Mouse (Mus musculus): ENCODE measurements around the gene Ly6g6c. TPM values are rescaled to one million over a fixed set of nuclear protein-coding genes. Genes with fewer than 3 reads are reported as not detected.
A peak's percentile ranks its signal among the peaks of the same experiment; 100 is the strongest.

The Ly6g6c gene
- not detected in 2 replicates for polyA plus RNA-seq (2016; fragmentation: Nextera tagmentation; extraction: Ambion mirVana)

- Histone ChIP-seq H3K27me3 (ENCODE audit: insufficient read depth, poor library complexity, severe bottlenecking) (peaks cover 69% of the 10 kb centered on the region), H3K27ac (peak within 1 kb of the TSS; percentile 69), H3K36me3 (peaks cover 28% of the 10 kb centered on the region), H3K9me3 (no peaks in the 10 kb centered on the region), H3K4me1 (peaks cover 33% of the 10 kb centered on the region), H3K4me3 (peak within 1 kb of the TSS; percentile 56)
- WGBS: under 1% methylated on average over 48 of the region's 48 CpGs
- DNase-seq (ENCODE audit: low spot score): no peak
Observed at GRCm38 (mm10) chr17:35064951-35065947, at the start of gene Ly6g6c. TSS of gene Ly6g6c (plus strand) at chr17:35065388.

DNA sequence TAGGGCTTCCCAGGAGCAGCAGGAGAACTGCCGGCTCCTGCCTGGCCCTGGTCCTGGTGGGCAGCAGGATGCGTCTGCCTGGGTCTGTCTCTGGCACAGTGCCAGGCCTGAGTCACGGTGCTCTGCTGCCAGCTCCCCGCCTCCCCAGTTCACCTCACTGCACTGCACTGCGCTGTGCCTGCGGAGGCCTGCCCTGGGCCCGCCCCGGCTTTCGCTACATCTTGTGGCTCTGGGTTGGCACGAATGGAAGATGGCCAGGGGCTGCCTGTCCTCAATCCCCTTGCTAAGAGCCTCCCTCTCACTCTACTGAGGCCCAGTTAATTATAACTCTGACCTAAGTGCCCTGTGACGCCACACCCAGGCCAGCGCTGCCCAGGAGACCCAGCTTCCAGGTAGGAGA is 48.8 kb upstream of the Ly6g6c start, which contains the start of gene Vwa7:
Vwa7 (plus strand) TSS at position 204 of the 400 bp plus-strand sequence.
- no peak for DNase-seq (ENCODE audit: low spot score)
- 0 out of 2 replicates have a peak within 1 kb of the TSS, but pooled peaks have one; percentile 6 for H3K4me3 ChIP-seq
- peaks cover 20% of the 10 kb centered on the region for H3K4me1 ChIP-seq
- H3K27me3 ChIP-seq (ENCODE audit: insufficient read depth, poor library complexity, severe bottlenecking): 0 out of 2 replicates have a peak, but pooled peaks cover 6% of the 10 kb centered on the region
- H3K9me3 ChIP-seq: no peaks in the 10 kb centered on the region
- WGBS: 73% methylated on average over 12 of the region's 12 CpGs
- peak within 1 kb of the TSS; percentile 7; the same call in 1 of the 2 replicates for H3K27ac ChIP-seq
- peaks cover 60% of the 10 kb centered on the region for H3K36me3 ChIP-seq

- DNase-seq (ENCODE audit: low spot score): no peak
- H3K36me3 ChIP-seq: peaks cover 53% of the 10 kb centered on the region
- peaks cover 26% of the 10 kb centered on the region for H3K4me1 ChIP-seq
- 0 out of 2 replicates have a peak, but pooled peaks cover 6% of the 10 kb centered on the region for H3K27me3 ChIP-seq (ENCODE audit: insufficient read depth, poor library complexity, severe bottlenecking)
- WGBS: 80% methylated on average over 10 of the region's 10 CpGs
- no peak overlapping the region for H3K4me3 ChIP-seq
- 0 out of 2 replicates have a peak overlapping the region, but pooled peaks have one; percentile 7 for H3K27ac ChIP-seq
- H3K9me3 ChIP-seq: no peaks in the 10 kb centered on the region
Observed at GRCm38 (mm10) chr17:35016791-35017705, 48.1 kb upstream of the Ly6g6c start.

- Histone ChIP-seq H3K9me3 (no peaks in the 10 kb centered on the region), H3K27me3 (ENCODE audit: insufficient read depth, poor library complexity, severe bottlenecking) (0 out of 2 replicates have a peak, but pooled peaks cover 6% of the 10 kb centered on the region), H3K4me1 (peaks cover 31% of the 10 kb centered on the region), H3K36me3 (peaks cover 47% of the 10 kb centered on the region), H3K27ac (no peak overlapping the region), H3K4me3 (no peak overlapping the region)
- WGBS: 67% methylated on average over 14 of the region's 14 CpGs
- no peak for DNase-seq (ENCODE audit: low spot score)
Observed at GRCm38 (mm10) chr17:35017706-35018030, 47.5 kb upstream of the Ly6g6c start.

DNA sequence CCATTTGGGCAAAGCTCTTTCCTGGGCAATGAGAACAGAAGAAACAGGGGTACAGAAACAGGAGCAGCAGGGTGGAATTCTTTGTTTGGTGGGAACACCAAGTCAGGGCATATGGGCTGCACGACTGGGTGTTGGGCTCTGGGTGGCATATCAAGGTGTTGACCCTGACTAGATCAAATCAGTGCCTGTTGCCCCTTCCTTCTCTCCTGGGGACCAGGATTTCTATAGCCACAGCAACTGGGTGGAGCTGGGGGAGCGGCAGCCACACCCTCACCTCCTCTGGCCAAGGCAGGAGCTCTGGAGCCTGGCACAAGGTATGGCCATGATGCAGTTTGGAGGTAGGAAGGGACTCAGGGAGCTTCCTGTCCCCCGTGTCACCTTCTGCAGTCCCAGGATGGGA is 47.0 kb upstream of the Ly6g6c start:
- Histone ChIP-seq H3K27me3 (ENCODE audit: insufficient read depth, poor library complexity, severe bottlenecking) (0 out of 2 replicates have a peak, but pooled peaks cover 6% of the 10 kb centered on the region), H3K4me3 (no peak overlapping the region), H3K36me3 (peaks cover 42% of the 10 kb centered on the region), H3K4me1 (peaks cover 33% of the 10 kb centered on the region), H3K9me3 (no peaks in the 10 kb centered on the region), H3K27ac (no peak overlapping the region)
- DNase-seq (ENCODE audit: low spot score): no peak
- 76% methylated on average over 3 of the region's 3 CpGs for WGBS

- peaks cover 25% of the 10 kb centered on the region for H3K36me3 ChIP-seq
Observed at GRCm38 (mm10) chr17:35019894-35020293, 45.3 kb upstream of the Ly6g6c start.

DNA sequence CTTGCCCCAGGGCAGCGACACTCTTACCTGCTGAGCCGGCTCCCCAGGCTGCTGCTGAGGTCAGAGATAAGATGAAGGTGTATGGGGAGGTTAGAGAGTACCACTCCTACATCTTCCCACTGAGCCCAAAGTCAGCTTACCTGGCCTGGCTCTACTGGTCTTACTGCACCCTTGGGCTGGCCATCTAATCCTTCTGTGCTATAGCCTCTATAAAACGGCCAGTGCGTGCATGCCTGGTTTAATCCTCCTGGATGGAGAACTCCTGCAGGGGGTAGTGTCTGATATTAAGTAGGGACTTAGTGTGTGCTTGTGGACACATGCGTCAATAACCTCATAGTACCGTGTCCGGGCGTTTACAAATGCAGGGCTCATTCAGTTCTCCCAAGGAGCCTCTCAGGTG is 44.6 kb upstream of the Ly6g6c start:
- peaks cover 49% of the 10 kb centered on the region for H3K4me1 ChIP-seq
- no peak overlapping the region for H3K4me3 ChIP-seq
- DNase-seq (ENCODE audit: low spot score): no peak
- WGBS: 85% methylated on average over 8 of the region's 8 CpGs
- H3K27me3 ChIP-seq (ENCODE audit: insufficient read depth, poor library complexity, severe bottlenecking): 0 out of 2 replicates have a peak, but pooled peaks cover 6% of the 10 kb centered on the region
- H3K36me3 ChIP-seq: peaks cover 18% of the 10 kb centered on the region
- no peaks in the 10 kb centered on the region for H3K9me3 ChIP-seq
- H3K27ac ChIP-seq: no peak overlapping the region; the same call in 1 of the 2 replicates

More at GRCm38 (mm10) chr17:35019894-35020293, 45.3 kb upstream of the Ly6g6c start:
- peaks cover 50% of the 10 kb centered on the region for H3K4me1 ChIP-seq
- H3K9me3 ChIP-seq: no peaks in the 10 kb centered on the region
- H3K27me3 ChIP-seq (ENCODE audit: insufficient read depth, poor library complexity, severe bottlenecking): 0 out of 2 replicates have a peak, but pooled peaks cover 6% of the 10 kb centered on the region
- H3K27ac ChIP-seq: no peak overlapping the region
- H3K4me3 ChIP-seq: no peak overlapping the region
- no peak for DNase-seq (ENCODE audit: low spot score)
- 77% methylated on average over 11 of the region's 11 CpGs for WGBS

- Histone ChIP-seq H3K27ac (peak overlapping the region; percentile 81), H3K4me3 (peak overlapping the region; percentile 42), H3K27me3 (ENCODE audit: insufficient read depth, poor library complexity, severe bottlenecking) (0 out of 2 replicates have a peak, but pooled peaks cover 6% of the 10 kb centered on the region), H3K9me3 (no peaks in the 10 kb centered on the region), H3K36me3 (peaks cover 11% of the 10 kb centered on the region), H3K4me1 (peaks cover 50% of the 10 kb centered on the region)
- WGBS: 4% methylated on average over 17 of the region's 17 CpGs
- DNase-seq (ENCODE audit: low spot score): peak; percentile 92
Observed at GRCm38 (mm10) chr17:35021163-35021808, 43.9 kb upstream of the Ly6g6c start.

DNA sequence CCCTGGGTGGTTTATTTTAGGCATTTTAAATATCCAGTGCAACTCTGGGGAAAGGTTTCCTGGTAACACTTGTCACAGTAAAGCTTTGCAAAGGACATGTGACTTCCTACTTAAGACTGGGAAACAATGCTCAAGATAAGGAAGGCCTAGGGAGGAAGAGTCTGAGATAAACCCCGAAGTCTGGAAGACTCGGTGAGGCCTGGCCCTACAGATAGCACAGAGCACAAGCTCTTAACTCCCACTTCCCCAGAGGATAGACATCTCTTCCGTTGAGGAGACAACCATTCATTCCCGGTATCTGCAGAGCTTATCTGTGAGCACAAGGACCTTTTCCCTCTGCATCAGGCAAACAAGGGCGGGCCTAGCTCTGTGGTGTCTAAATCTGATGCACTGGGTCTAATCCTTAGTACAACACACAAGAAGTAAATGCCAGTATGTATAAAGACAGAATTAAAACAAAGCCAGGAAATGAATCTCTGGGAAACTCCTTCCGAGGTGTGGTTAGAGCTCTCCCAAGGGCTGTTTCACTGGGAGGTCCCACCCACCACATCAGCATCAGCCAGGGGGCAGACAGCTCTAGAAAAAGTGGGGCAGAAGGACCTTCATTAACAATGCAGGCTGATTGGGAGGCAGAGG is 43.2 kb upstream of the Ly6g6c start:
- Histone ChIP-seq H3K4me1 (peaks cover 49% of the 10 kb centered on the region), H3K36me3 (peaks cover 4% of the 10 kb centered on the region), H3K4me3 (0 out of 2 replicates have a peak overlapping the region, but pooled peaks have one; percentile 25), H3K9me3 (no peaks in the 10 kb centered on the region), H3K27ac (peak overlapping the region; percentile 81), H3K27me3 (ENCODE audit: insufficient read depth, poor library complexity, severe bottlenecking) (0 out of 2 replicates have a peak, but pooled peaks cover 6% of the 10 kb centered on the region)
- DNase-seq (ENCODE audit: low spot score): peak; percentile 90
- 10% methylated on average over 6 of the region's 6 CpGs for WGBS

DNA sequence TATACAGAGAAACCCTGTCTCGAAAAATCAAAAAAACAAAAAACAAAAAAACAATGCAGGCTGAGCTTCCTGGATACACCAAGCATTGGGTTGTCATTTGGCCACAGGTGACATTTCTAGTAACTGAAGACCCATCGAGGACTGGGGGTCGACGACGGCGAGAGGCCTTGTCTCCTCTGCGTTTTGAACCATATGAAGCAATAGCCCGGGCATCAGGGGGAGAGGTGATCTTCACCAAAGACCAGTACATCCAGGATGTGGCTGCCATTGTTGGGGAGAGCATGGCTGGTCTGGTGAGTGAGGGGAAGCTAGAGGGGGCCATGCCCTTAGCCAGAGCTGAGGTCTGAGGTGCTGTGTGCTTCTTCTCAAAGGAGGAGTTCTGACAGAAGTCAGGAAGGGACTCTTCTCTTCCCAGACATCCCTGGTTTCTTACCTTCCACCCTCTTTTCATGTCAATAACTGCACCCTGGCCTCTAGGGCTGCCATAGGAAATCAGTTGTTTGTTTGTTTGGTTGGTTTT is 42.6 kb upstream of the Ly6g6c start:
- 87% methylated on average over 8 of the region's 8 CpGs for WGBS
- Histone ChIP-seq H3K36me3 (no peaks in the 10 kb centered on the region), H3K4me3 (no peak overlapping the region), H3K9me3 (no peaks in the 10 kb centered on the region), H3K27me3 (ENCODE audit: insufficient read depth, poor library complexity, severe bottlenecking) (0 out of 2 replicates have a peak, but pooled peaks cover 6% of the 10 kb centered on the region), H3K27ac (peak overlapping the region; percentile 81), H3K4me1 (peaks cover 55% of the 10 kb centered on the region)
- DNase-seq (ENCODE audit: low spot score): no peak

- Histone ChIP-seq H3K4me3 (no peak overlapping the region), H3K27me3 (ENCODE audit: insufficient read depth, poor library complexity, severe bottlenecking) (0 out of 2 replicates have a peak, but pooled peaks cover 6% of the 10 kb centered on the region), H3K4me1 (peaks cover 57% of the 10 kb centered on the region), H3K9me3 (no peaks in the 10 kb centered on the region), H3K27ac (peak overlapping the region; percentile 77), H3K36me3 (no peaks in the 10 kb centered on the region)
- WGBS: 87% methylated on average over 5 of the region's 5 CpGs
- no peak for DNase-seq (ENCODE audit: low spot score)
Observed at GRCm38 (mm10) chr17:35023221-35023620, 42.0 kb upstream of the Ly6g6c start.

All from heart, embryonic 10.5 days (tissue).